Mouse (Mus musculus) WW6 (cell line): ENCODE results near the gene Gm20388.

ENCODE experiments used
- DNase-seq: peaks from one replicate; pipeline ENCODE4 v3.0.0-alpha.2; 2013; ENCODE audit warnings: low read depth, low spot score

Gm20388 gene

GRCm38 (mm10) chr8:120289698-120290181 lies 379.1 kb downstream of the Gm20388 start:
- no peak for DNase-seq

DNA sequence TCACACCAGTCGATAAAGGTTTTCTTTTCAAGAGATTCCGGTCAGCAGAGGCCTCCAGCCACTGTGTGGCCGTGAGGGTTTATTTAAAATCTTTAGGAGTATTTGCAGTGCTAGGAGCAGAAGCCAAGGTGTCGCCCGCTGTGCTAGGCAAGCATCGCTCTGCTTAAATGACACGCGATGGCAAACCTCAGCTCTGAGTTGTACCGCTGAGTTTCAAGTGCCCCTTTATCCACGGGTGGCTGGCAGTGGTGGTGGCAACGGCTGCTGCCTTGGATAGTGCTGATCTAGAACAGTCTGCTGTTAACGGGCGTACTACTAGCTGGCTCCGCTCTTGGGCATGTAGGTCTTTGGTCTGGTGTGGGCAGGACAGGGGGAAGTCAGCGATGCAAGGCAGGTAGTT lies 380.0 kb downstream of the Gm20388 start:
- no peak for DNase-seq

DNA sequence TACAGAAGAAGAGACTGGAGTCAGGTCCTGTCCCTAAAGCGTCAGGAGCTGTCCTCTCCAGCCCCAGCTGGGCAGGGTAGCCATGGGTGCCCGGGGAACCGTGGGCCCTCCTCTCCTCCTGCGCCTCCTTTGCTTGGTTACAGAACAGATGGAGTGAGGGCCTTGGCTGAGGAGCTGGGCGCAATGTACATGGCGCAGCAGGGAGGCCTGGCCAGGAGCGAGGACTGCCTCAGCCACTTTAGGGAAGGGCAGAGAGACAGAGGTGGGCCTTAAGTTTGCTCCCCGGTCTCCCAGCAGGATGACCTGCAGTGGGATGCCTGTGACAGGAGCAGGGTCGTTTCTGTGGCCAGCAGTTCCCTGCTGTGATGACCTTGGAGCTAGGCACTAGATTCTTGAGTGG lies 381.0 kb downstream of the Gm20388 start:
- no peak for DNase-seq

DNA sequence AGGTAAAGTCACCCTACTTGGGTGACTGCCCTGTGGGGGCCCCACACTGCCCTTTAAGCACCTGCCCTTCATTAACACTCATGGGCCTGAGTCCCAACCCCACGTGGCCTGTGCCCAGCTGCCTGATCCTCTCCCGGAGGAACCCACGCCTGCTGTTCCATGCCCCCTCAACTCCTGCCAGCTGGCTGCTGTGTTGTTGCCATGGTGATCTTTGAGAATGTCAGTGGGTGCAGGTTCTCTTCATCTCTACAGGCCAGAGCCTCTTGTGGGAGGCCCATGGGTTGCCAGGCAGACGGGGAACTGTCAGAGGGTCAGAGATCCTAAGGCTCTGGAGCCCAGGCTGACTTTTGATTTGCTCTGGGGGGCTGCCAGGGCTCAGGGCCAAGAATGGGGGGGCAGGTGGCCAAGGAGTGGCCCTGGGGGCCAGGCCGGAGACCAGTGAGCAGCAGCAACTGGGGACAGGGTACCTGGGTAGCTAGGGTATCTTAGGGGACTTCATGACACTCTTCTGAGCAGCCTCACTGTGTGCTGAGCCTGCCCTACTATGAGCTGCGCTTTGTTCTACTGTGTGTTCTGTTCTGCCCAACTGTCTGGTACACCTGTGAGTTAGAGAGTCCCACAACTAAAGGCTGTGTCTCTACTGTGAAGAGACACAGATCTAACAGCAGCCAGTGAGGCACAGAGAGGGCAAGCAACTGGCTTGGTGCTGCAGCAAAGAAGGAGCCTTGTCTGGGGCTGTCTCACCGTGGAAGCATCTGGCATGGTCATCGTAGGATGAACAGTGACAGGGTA lies 381.9 kb downstream of the Gm20388 start:
- no peak for DNase-seq

- DNase-seq: no peak
Measured at GRCm38 (mm10) chr8:120293421-120294357, 383.0 kb downstream of the Gm20388 start.

DNA sequence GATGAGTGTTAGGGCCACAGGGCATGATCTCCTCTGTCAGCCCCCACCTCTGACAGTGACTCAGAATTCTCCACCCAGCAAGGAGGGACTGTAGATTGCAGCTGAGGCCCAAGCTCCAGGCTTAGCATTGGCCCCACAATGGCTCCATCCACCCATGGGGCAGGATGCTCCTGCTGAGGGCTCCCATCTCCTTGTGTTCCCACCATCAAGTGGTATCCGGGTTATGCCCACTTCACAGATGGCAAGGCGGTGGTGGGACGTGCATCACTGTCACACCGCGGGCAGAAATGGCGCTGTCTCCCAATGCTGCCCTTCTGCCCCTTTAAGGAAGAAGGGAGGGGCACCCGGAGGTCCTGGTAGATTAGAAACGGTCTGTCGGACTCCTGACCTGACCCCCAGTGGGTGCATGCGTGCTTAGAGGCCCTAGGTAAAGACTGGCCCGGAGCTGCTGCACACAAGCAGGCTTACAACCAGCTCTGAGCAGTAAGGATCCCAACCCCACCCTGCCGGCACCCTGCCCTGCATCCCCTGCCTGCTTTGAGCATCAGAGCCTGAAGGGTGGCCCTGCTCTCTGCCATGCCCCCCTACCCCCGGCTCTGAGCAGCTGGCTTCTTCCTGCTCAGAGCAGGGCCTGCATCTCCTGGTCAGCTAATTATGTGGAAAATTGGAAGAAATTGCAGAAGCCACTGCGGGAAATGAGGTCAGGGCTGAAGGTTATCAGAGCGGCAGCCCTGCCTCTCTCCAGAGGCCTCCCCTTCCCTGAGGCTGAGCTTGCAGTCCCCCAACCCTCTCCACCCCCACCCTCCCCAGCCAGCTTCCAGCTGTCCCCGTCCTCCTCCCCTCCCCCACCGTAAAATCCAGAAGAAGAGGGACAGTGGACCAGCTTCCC lies 384.6 kb downstream of the Gm20388 start:
- no peak for DNase-seq

DNA sequence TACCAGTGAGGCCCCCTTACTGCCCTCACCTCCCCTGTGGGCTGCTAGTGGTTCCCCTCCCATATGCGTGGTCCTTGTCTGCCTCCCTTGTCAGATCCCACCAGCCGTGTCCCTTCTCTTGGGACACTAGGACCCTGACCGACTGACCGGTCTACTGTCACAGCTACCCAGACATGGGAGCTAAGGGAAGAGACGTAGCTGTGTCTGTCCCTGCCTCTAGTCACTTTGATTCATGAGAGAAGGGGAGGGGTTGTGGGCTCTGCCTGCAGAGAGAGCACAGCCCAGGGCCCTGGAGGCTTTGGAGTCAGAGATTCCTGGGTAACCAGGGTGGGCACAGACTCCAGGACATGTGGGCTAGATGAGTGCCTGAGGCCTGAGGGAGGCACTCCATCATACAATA lies 386.4 kb downstream of the Gm20388 start:
- DNase-seq: no peak

GRCm38 (mm10) chr8:120298601-120299532 lies 388.2 kb downstream of the Gm20388 start:
- no peak for DNase-seq

DNA sequence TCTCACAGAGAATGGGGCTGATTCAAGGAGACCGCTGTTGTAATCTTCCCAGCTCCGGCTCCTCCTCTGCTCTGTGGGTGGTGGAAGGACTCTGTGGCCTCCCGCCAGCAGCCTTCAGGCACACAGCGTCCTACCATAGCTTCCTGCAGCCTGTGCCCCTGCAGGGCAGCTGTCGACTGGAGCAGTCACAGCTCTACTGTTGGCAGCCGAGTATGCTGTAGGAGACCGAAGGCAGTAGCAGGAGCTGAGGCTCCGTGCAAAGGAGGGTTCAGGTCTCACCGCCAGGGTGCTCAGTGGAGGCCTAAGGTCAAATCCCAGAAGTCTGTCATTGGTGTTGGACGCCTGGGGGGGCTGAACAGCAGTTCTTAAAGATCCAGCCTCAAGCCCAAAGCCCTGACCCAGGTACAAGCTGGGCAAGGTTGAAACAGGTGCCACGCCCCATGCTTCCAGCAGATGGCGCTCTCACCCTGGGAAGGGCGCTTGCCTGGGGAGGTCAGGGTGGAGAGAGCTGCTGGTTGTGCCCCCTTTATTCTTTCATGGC lies 390.0 kb downstream of the Gm20388 start:
- DNase-seq: peak; percentile 46

DNA sequence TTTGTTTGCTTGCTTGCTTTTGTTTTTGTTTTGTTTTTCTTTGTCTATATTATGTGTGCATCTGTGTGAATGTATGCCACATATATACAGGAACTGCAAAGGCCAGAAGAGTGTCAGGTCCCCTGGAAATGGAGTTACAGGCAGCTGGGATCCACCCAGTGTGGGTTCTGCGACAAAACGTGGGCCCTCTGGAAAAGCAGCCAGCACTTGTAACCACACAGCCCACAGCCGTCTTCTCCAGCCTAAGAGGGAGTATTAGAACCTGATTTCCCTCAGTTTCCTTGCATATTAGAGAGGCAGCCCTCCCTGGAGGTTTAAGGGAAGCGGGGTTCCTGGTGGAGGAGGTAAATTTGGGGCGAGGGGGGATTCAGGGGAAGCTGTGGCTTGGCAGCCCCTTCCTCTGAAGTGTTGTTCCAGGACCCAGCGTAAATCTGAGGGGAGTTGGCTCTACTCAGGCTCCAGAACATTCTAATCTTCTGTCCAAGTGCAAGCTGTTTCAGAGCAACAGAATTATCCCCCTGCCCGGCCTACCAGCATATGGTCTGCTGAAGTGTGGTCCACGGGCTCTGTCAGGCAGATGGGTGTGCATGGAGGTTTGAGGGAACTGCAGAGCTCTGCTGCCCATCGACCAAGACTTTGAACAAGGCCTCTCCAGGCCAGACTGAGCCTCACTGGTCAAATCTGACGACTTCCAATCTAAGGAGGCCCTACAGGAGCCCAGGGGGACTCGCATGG lies 392.5 kb downstream of the Gm20388 start:
- no peak for DNase-seq

- no peak for DNase-seq
Measured at GRCm38 (mm10) chr8:120304097-120304496, 393.5 kb downstream of the Gm20388 start.

DNA sequence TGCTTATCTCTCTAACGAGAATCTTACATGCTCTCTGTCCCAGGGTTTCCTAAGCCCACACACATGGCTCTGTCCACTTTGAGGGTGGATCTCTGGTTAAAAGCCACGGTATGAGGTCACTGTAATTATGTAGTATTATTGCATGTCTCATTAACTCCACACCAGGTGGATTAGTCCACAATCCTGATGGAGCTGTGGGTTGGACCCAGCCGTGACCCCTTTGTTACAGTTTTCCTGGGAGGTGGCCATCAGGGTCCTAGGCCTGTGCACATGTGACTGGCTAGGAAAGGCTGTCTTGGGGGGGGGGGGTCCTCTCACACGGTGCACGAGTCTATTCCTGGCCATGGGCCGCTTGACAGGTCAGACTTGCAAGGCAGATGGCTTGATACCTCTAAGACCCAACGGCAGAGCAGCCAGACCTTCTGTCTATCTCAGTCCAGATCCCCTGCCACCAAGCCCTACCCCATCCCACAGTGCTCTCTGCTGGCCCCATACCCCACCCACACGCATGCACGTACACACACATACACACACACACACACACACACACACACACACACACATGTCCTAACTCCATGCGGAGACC lies 395.3 kb downstream of the Gm20388 start:
- DNase-seq: no peak

DNA sequence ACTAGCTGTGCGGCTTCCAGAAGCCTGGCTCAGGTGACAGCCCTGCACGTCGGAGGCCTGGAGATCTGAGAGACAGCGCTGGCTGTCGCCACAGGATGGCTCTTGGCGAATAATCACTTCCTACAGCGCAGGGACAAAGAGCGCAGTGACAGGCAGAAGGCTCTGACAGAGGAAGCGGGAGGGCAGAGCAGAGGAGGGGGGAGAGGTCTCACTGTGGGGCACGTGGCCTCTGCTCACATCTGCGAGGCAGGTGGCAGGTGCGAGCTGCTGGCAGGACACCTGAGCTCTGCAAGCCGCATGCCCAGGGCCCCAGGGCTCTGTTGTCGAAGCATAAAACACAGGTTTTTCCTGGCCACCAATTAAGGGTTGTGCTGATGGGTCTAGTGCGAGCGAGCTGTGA lies 396.5 kb downstream of the Gm20388 start:
- DNase-seq: no peak

- no peak for DNase-seq
Measured at GRCm38 (mm10) chr8:120307528-120307927, 396.9 kb downstream of the Gm20388 start.

DNA sequence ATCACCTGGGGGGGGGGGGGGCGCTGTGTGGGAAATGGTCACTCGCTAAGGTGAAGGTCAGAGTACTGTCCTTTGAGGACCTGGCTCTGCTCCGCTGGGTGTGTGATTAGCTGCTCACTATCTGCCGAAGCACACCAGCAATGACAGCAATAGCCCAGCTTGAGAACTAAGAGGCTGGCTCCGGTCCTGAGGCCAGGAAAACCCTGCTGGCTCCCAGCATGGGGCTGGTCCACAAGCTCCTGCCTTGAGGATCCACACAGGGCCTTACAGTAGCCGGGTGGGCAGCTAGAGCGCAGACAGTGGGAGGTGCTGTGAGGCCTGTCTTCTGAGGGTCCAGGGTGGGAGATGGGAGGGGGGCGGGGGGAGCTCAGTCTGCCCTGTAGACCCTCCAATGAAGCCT lies 397.5 kb downstream of the Gm20388 start:
- DNase-seq: no peak

- no peak for DNase-seq
Measured at GRCm38 (mm10) chr8:120308553-120308952, 397.9 kb downstream of the Gm20388 start.

DNA sequence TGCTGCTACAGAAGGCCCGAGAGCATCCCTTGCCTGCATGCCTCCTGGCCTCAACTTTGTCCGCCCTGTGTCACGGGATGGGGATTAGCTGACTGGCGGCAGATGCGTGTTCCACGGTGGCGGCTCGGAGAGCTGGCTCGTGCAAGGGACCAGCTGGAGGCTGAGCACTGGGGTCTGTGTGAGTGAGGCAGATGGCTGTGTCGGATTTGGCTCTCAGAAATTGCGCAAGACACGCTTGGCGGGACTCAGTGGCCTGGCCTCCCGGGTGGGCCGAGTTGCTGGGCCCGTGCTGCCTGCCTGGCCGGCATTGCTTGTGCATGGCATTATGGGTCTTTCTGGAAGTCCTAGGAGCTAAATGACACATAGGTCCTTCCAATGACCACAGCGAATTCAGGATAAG lies 398.7 kb downstream of the Gm20388 start:
- DNase-seq: no peak

DNA sequence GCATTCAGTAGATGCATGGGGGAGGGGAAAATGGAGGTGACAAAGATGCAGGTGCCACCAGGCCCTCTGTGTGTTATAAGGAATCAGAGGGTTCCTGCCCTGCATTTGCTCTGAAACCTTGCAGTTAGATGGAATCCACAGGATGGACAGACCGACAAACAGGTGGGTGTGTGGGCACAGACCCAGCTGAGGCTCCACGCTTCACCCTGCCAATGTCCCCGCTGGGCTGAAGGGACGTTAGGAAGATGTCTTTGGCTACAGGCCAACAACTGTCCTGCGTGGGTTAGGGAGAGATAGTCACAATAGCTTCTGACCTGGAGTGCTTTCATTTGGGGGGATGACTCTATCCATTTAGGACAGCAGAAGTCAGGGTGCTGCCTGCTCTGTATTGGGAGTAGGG lies 399.4 kb downstream of the Gm20388 start:
- no peak for DNase-seq

GRCm38 (mm10) chr8:120312452-120312851 lies 401.8 kb downstream of the Gm20388 start:
- DNase-seq: no peak
